In genomic region chr12:81186081-81186480, GRCm38 (mm10) we compare ENCODE assay signal across 20 mouse cellular contexts.
A peak's percentile ranks its signal among the peaks of the same experiment; 100 is the strongest.
DNase-seq lines count a peak whose midpoint lies in the region; ATAC-seq and TF ChIP-seq lines count a peak whose summit lies in the region.
"Had no signal": no experiment of that assay in that cellular context is flagged by ENCODE, and none has a peak within 500 bp of the region (broad histone marks: within the 10 kb centered on the region; RNA-seq: fewer than 3 reads in every experiment).

No protein-coding gene starts in this region.

- peak; percentile 15 for DNase-seq in left cerebral cortex, adult 11 months (ENCODE audit: low spot score)
- no peak for DNase-seq in left cerebral cortex, postnatal 4 days
- DNase-seq in right cerebral cortex, postnatal 25 days: peak; percentile 62
- DNase-seq in right cerebral cortex, postnatal 4 days: no peak
- peak; percentile 28 to 72 for DNase-seq in left cerebral cortex, adult 9 months (ENCODE audit: low spot score in 2 of 2)
- DNase-seq in hindbrain, postnatal 0 days (ENCODE audit: low spot score): no peak
- DNase-seq in hindbrain, embryonic 14.5 days (ENCODE audit: low spot score): no peak
- DNase-seq: cerebellum, adult 11-12 months; cerebellum, postnatal 10 days; gastrocnemius, postnatal 36 days; lung, adult 18-20 months; lung, postnatal 10 days had no signal

- intact Hi-C loops in left cerebral cortex, postnatal 4 days (cut with DNase I): no loop called here

- no peak for ATAC-seq in hindbrain, postnatal 0 days
- no peak for ATAC-seq in hindbrain, embryonic 14.5 days (ENCODE audit: low FRiP score)
- ATAC-seq: forebrain, embryonic 16.5 days; inflammation-experienced regulatory T-cells, adult 6 months; liver, embryonic 12.5 days had no signal

- H3K4me1 ChIP-seq in hindbrain, postnatal 0 days (ENCODE audit: insufficient read depth, low read length): no peaks in the 10 kb centered on the region
- H3K4me1 ChIP-seq in hindbrain, embryonic 14.5 days (replicated peaks; ENCODE audit: control insufficient read depth, insufficient read depth, low read length): no peaks in the 10 kb centered on the region
- H3K4me1 ChIP-seq: forebrain, embryonic 10.5 days; hindbrain, embryonic 12.5 days; midbrain, embryonic 12.5 days had no signal

- no peak overlapping the region for H3K4me3 ChIP-seq in hindbrain, postnatal 0 days (ENCODE audit: low read length)
- H3K4me3 ChIP-seq in hindbrain, embryonic 14.5 days (replicated peaks; ENCODE audit: low read length): no peak overlapping the region
- H3K4me3 ChIP-seq: forebrain, embryonic 10.5 days; hindbrain, embryonic 12.5 days; liver, embryonic 12.5 days; midbrain, embryonic 12.5 days had no signal

- 93% methylated on average over 4 of the region's 4 CpGs for WGBS in hindbrain, postnatal 0 days
- 95% methylated on average over 4 of the region's 4 CpGs for WGBS in hindbrain, embryonic 14.5 days

- no peaks in the 10 kb centered on the region for H3K36me3 ChIP-seq in hindbrain, postnatal 0 days (ENCODE audit: insufficient read depth, low read length)
- no peaks in the 10 kb centered on the region for H3K36me3 ChIP-seq in hindbrain, embryonic 14.5 days (replicated peaks; ENCODE audit: control insufficient read depth, insufficient read depth)
- H3K36me3 ChIP-seq: forebrain, embryonic 10.5 days; liver, embryonic 12.5 days had no signal

- TF ChIP-seq CTCF in hindbrain, postnatal 0 days (IDR thresholded peaks at IDR 0.05; ENCODE audit: low read depth): no peak

- H3K4me2 ChIP-seq in hindbrain, postnatal 0 days (ENCODE audit: low read depth, low read length): no peak overlapping the region
- no peak overlapping the region for H3K4me2 ChIP-seq in hindbrain, embryonic 14.5 days (replicated peaks)
- H3K4me2 ChIP-seq: hindbrain, embryonic 12.5 days; liver, embryonic 12.5 days; midbrain, embryonic 12.5 days had no signal

- no peaks in the 10 kb centered on the region for H3K9me3 ChIP-seq in hindbrain, postnatal 0 days (ENCODE audit: low read length)
- no peaks in the 10 kb centered on the region for H3K9me3 ChIP-seq in hindbrain, embryonic 14.5 days (ENCODE audit: control insufficient read depth, low read length)
- H3K9me3 ChIP-seq: forebrain, embryonic 10.5 days; hindbrain, embryonic 12.5 days; liver, embryonic 12.5 days; midbrain, embryonic 12.5 days had no signal

- H3K27ac ChIP-seq in hindbrain, postnatal 0 days: no peak overlapping the region
- H3K27ac ChIP-seq in hindbrain, embryonic 14.5 days: no peak overlapping the region
- H3K27ac ChIP-seq: forebrain, embryonic 10.5 days; hindbrain, embryonic 12.5 days; kidney, postnatal 0 days; liver, embryonic 12.5 days; midbrain, embryonic 12.5 days; stomach, postnatal 0 days had no signal

- H3K9ac ChIP-seq in hindbrain, postnatal 0 days (replicated peaks; ENCODE audit: low read length): no peak overlapping the region
- H3K9ac ChIP-seq in hindbrain, embryonic 14.5 days: no peak overlapping the region
- H3K9ac ChIP-seq: hindbrain, embryonic 12.5 days; liver, embryonic 12.5 days; midbrain, embryonic 12.5 days had no signal

- H3K27me3 ChIP-seq in hindbrain, postnatal 0 days (ENCODE audit: insufficient read depth, low read length): no peaks in the 10 kb centered on the region
- H3K27me3 ChIP-seq in hindbrain, embryonic 14.5 days (ENCODE audit: control insufficient read depth, insufficient read depth, low read length): no peaks in the 10 kb centered on the region
- H3K27me3 ChIP-seq: hindbrain, embryonic 12.5 days; liver, embryonic 12.5 days; midbrain, embryonic 12.5 days had no signal

Comparison
In these comparisons a context has a peak if more than half of its experiments do, and no peak if none do; other contexts are left out.
1. DNase-seq: peak in left cerebral cortex, adult 11 months (single experiment), right cerebral cortex, postnatal 25 days (single experiment) and left cerebral cortex, adult 9 months (2 of 2); none in left cerebral cortex, postnatal 4 days (single experiment), right cerebral cortex, postnatal 4 days (single experiment), hindbrain, postnatal 0 days (single experiment) and hindbrain, embryonic 14.5 days (single experiment).